ENCODE assay signal across 8 mouse cellular contexts in the genomic region with DNA sequence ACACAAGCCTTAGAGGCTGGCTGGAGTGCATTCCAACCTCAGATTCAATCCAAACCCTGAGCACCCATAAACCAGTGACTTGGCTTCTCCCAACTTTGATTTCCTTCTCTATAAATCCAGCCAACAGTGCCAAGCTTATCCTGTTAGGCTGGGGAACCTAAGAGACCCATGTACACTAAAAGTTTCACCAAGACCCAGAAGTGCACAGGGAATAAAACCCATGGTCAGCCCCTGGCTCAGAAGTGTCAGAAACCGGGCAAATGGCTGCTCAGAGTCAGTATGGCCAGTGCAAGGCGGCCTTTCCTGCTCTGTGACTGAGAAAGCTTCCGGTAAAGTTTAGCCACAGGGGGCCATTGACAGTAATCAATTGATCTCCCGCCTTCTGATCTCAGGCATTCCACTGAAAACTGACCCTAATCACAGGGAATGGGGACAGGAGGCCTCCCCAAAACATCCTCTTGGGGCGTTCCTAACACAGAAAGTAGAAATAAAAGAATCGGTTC. TPM values are rescaled to one million over a fixed set of nuclear protein-coding genes. Genes with fewer than 3 reads are reported as not detected.
DNase-seq lines count a peak whose midpoint lies in the region; ATAC-seq lines count a peak whose summit lies in the region.

No protein-coding gene starts in this region.

- H3K9ac ChIP-seq in forebrain, embryonic 14.5 days (ENCODE audit: low read length), result no peak overlapping the region
- H3K9ac ChIP-seq in stomach, embryonic 15.5 days, result no peak overlapping the region; the same call in 1 of the 2 replicates

- H3K4me1 ChIP-seq in megakaryocyte, embryonic 14.5 days, result peaks cover 49% of the 10 kb centered on the region
- peaks cover 9% of the 10 kb centered on the region; the same call in 1 of the 2 replicates for H3K4me1 ChIP-seq in forebrain, embryonic 14.5 days (ENCODE audit: control insufficient read depth, insufficient read depth, low read length)
- peaks cover 6% of the 10 kb centered on the region; the same call in 1 of the 2 replicates for H3K4me1 ChIP-seq in stomach, embryonic 15.5 days

- H3K27me3 ChIP-seq in megakaryocyte, embryonic 14.5 days (replicated peaks), result no peaks in the 10 kb centered on the region
- 0 out of 2 replicates have a peak, but pooled peaks cover 5% of the 10 kb centered on the region for H3K27me3 ChIP-seq in forebrain, embryonic 14.5 days (replicated peaks; ENCODE audit: control insufficient read depth, insufficient read depth, low read length)
- no peaks in the 10 kb centered on the region for H3K27me3 ChIP-seq in stomach, embryonic 15.5 days (replicated peaks)

- ATAC-seq in megakaryocyte, adult 5-6 weeks (ENCODE audit: poor library complexity, severe bottlenecking), result no peak
- no peak for ATAC-seq in forebrain, embryonic 14.5 days
- no peak for ATAC-seq in stomach, embryonic 15.5 days (ENCODE audit: insufficient read depth, low FRiP score, low read depth)

- peak overlapping the region; percentile 96 for H3K4me3 ChIP-seq in megakaryocyte, embryonic 14.5 days (replicated peaks)
- no peak overlapping the region for H3K4me3 ChIP-seq in forebrain, embryonic 14.5 days (ENCODE audit: low read depth, low read length)
- peak overlapping the region; percentile 43 for H3K4me3 ChIP-seq in stomach, embryonic 15.5 days (replicated peaks)

- 27% methylated on average over 6 of the region's 6 CpGs for WGBS in forebrain, embryonic 14.5 days
- WGBS in stomach, embryonic 15.5 days, result 39% methylated on average over 6 of the region's 6 CpGs

- H3K4me2 ChIP-seq in forebrain, embryonic 14.5 days (ENCODE audit: low read length), result peak overlapping the region; percentile 96
- peak overlapping the region; percentile 90 for H3K4me2 ChIP-seq in stomach, embryonic 15.5 days

- no peak for DNase-seq in forebrain, embryonic 14.5 days (ENCODE audit: low spot score)
- DNase-seq in liver, result peak; percentile 5
- DNase-seq in right cerebral cortex, adult 18-20 months, result no peak
- DNase-seq in gastrocnemius, adult 18-20 months (ENCODE audit: low spot score), result no peak
- no peak for DNase-seq in kidney, adult 18-20 months

- H3K36me3 ChIP-seq in megakaryocyte, embryonic 14.5 days (replicated peaks; ENCODE audit: low read length), result peaks cover 28% of the 10 kb centered on the region
- no peaks in the 10 kb centered on the region for H3K36me3 ChIP-seq in forebrain, embryonic 14.5 days (ENCODE audit: control insufficient read depth, insufficient read depth, low read length)
- no peaks in the 10 kb centered on the region for H3K36me3 ChIP-seq in stomach, embryonic 15.5 days

- peaks cover 4% of the 10 kb centered on the region; the same call in 1 of the 2 replicates for H3K9me3 ChIP-seq in megakaryocyte, embryonic 14.5 days
- no peaks in the 10 kb centered on the region for H3K9me3 ChIP-seq in forebrain, embryonic 14.5 days (replicated peaks; ENCODE audit: control insufficient read depth, low read length)
- H3K9me3 ChIP-seq in stomach, embryonic 15.5 days, result no peaks in the 10 kb centered on the region

- H3K27ac ChIP-seq in forebrain, embryonic 14.5 days (ENCODE audit: low read depth, low read length), result no peak overlapping the region
- H3K27ac ChIP-seq in stomach, embryonic 15.5 days, result no peak overlapping the region

RNA-seq across cellular contexts. Expression of gene Ggta1, which starts 2.6 kb away (rescaled TPM):
- 1.9 and 6.5 TPM in 2 replicates for polyA plus RNA-seq in megakaryocyte, embryonic 14.5 days (2012; ENCODE audit: insufficient read depth, low replicate concordance)
- 41.7 and 51.1 TPM in 2 replicates for total RNA-seq in megakaryocyte, adult 5-6 weeks (2015)
- 68.3 and 71.2 TPM in 2 replicates for total RNA-seq in megakaryocyte, adult 5-6 weeks (2017)
- 5.0 and 6.1 TPM in 2 replicates for polyA plus RNA-seq in forebrain, embryonic 14.5 days (2014; fragmentation: Nextera tagmentation; extraction: Ambion mirVana)
- polyA plus RNA-seq in stomach, embryonic 15.5 days (2015; fragmentation: Nextera tagmentation; extraction: Ambion mirVana), result 26.7 and 28.6 TPM in 2 replicates
- total RNA-seq in gastrocnemius, adult 18-20 months (2021), result 1 to 10 TPM; 5.0 to 6.3 TPM
